Mouse (Mus musculus): ENCODE results near the gene Resf1.

DNA sequence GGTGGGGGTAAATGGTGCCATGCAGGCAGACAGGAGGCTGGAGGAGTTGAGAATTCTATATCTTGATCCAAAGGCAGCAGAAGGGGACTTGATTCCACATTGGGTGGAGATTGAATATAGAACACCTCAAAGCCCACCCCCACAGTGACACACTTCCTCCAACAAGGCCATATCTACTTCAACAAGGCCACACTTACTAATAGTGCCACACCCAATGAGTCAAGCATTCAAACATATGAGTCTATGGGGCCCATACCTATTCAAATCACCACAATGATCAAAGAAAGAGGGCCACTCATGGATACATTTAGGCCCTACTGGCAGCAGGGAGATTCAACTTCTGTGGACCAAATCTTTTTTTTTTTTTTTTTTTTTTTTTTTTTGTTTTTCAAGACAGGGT lies 28.7 kb upstream of the Resf1 start:
- TF ChIP-seq HCFC1 (IDR thresholded peaks at IDR 0.05; ENCODE audit: borderline replicate concordance, insufficient read depth, low read length): no peak
- TF ChIP-seq CHD2 (IDR thresholded peaks at IDR 0.05; ENCODE audit: low read depth, low read length): no peak
- TF ChIP-seq MAFK (IDR thresholded peaks at IDR 0.05; ENCODE audit: insufficient read depth, low read depth, low read length): no peak
- TF ChIP-seq ZC3H11A (IDR thresholded peaks at IDR 0.05; ENCODE audit: borderline replicate concordance, low read depth, low read length): no peak
- TF ChIP-seq ZNF384 (IDR thresholded peaks at IDR 0.05; ENCODE audit: low read depth, low read length): 0 out of 2 replicates have a peak, but pooled peaks have one; percentile 41

Measured in ES-E14 (cell line).